Mouse (Mus musculus) liver, adult 2 months (tissue): ENCODE results near the gene Morc3.

Experiments
- CTCF ChIP-seq: fragments of 200-500 bp; IDR thresholded peaks from 2 replicates; pipeline ENCODE4 v1.5.1; 2011; ENCODE audit warnings: low read depth, low read length, control low read depth
- POLR2A ChIP-seq: fragments of 200-500 bp; IDR thresholded peaks from 2 replicates; pipeline ENCODE4 v1.6.1; 2011; ENCODE audit warnings: low read length, control low read depth; ENCODE audit not compliant: insufficient read depth; ENCODE audit errors: extremely low read depth

DNA sequence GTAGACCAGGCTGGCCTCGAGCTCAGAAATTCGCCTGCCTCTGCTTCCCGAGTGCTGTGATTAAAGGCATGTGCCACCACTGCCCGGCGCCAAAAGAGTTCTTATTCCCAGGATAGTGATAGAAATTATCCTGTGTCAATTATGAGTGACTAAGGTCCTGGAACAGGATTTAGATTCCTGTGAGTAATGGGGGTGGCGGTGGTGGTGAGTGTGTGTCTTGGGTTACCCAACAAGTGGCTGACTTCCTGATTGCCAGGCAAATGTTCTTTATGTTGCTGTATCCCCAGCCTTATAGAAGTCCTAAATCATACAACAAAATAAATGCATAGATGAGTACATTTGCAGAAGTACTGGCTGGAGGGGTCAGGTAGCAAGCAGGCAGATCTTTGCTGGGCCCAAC lies 1.6 kb downstream of the Morc3 start:
- TF ChIP-seq POLR2A: no peak
- no peak for TF ChIP-seq CTCF
